Mouse (Mus musculus) testis, adult 2 months (tissue): ENCODE data around the gene Dcbld2. TPM values are rescaled to one million over a fixed set of nuclear protein-coding genes. Genes with fewer than 3 reads are reported as not detected.

Source experiments
- H3K27ac ChIP-seq: fragments of 200-500 bp; 2 replicates; pipeline ENCODE4 v1.5.1; 2012; ENCODE audit warnings: low read depth, low read length; ENCODE audit not compliant: control insufficient read depth, insufficient read depth
- H3K27me3 ChIP-seq: fragments of 200-500 bp; 2 replicates; pipeline ENCODE4 v1.6.1; 2012; ENCODE audit warnings: mild to moderate bottlenecking, low read length, moderate library complexity; ENCODE audit not compliant: control insufficient read depth, insufficient read depth
- H3K36me3 ChIP-seq: fragments of 200-500 bp; 2 replicates; pipeline ENCODE4 v1.6.1; 2012; ENCODE audit warnings: mild to moderate bottlenecking, low read length; ENCODE audit not compliant: control insufficient read depth, insufficient read depth
- H3K4me1 ChIP-seq: fragments of 200-500 bp; 2 replicates; pipeline ENCODE4 v1.6.1; 2012; ENCODE audit warnings: low read length; ENCODE audit not compliant: control insufficient read depth, insufficient read depth
- H3K4me3 ChIP-seq: fragments of 200-500 bp; 2 replicates; pipeline ENCODE4 v1.5.1; 2012; ENCODE audit warnings: low read depth, mild to moderate bottlenecking, low read length, moderate library complexity, mixed read lengths; ENCODE audit not compliant: control insufficient read depth
- CTCF ChIP-seq: fragments of 200-500 bp; IDR thresholded peaks from 2 replicates; pipeline ENCODE4 v1.5.1; 2012; ENCODE audit warnings: low read depth, mild to moderate bottlenecking, inconsistent platforms, low read length, moderate library complexity; ENCODE audit not compliant: control insufficient read depth, insufficient read depth, insufficient replicate concordance
- POLR2A ChIP-seq: fragments of 200-500 bp; IDR thresholded peaks from 2 replicates; pipeline ENCODE4 v1.6.1; 2012; ENCODE audit warnings: low read depth, mild to moderate bottlenecking, inconsistent platforms, low read length, moderate library complexity; ENCODE audit not compliant: control insufficient read depth
- polyA plus RNA-seq: library from polyadenylated mRNA; depleted of rRNA; stranded (reverse); fragments of >200 nt; gene quantifications from 2 replicates; pipeline ENCODE4 v1.2.3, GENCODE M21; 2012

Dcbld2 gene
- polyA plus RNA-seq, 1 experiment = 24.4 TPM

- no peaks in the 10 kb centered on the region for H3K36me3 ChIP-seq
- H3K27ac ChIP-seq = no peak overlapping the region; the same call in 1 of the 2 replicates
- TF ChIP-seq CTCF (no peak), POLR2A (no peak)
- H3K4me1 ChIP-seq = no peaks in the 10 kb centered on the region
- H3K4me3 ChIP-seq = no peak overlapping the region
- no peaks in the 10 kb centered on the region for H3K27me3 ChIP-seq
These were observed 88.5 kb downstream of the Dcbld2 start for GRCm38 (mm10) chr16:58496791-58497190.

- no peaks in the 10 kb centered on the region for H3K27me3 ChIP-seq
- no peak overlapping the region for H3K27ac ChIP-seq
These were observed 89.9 kb downstream of the Dcbld2 start for GRCm38 (mm10) chr16:58497886-58498713.

DNA sequence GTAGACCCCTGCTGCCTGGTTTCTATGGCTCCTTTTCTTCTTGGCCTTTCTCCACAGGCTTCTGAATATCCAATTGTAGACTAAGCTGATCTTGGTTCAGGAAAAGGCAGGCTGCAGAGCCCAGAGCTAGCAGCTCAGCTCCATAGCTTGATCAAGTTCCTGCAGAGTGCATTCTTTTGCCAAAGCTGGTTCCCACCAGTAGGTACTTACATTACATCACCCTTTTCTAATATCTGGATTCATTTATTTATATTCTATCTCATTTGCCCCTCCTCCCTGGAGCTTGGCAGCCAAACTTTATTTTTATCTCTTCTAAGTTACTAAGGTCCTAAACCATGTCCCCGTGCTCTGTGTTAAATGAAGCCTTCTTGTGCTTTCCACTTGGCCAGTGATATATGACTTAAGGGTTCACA lies 90.9 kb downstream of the Dcbld2 start:
- TF ChIP-seq CTCF = no peak
- no peak for TF ChIP-seq POLR2A
- Histone ChIP-seq H3K27ac (no peak overlapping the region), H3K4me1 (no peaks in the 10 kb centered on the region), H3K4me3 (no peak overlapping the region), H3K36me3 (no peaks in the 10 kb centered on the region), H3K27me3 (no peaks in the 10 kb centered on the region)

More at GRCm38 (mm10) chr16:58497886-58498713, 89.9 kb downstream of the Dcbld2 start:
- H3K4me1 ChIP-seq = no peaks in the 10 kb centered on the region
- no peaks in the 10 kb centered on the region for H3K36me3 ChIP-seq
- H3K4me3 ChIP-seq = no peak overlapping the region
- TF ChIP-seq POLR2A = no peak
- no peak for TF ChIP-seq CTCF

DNA sequence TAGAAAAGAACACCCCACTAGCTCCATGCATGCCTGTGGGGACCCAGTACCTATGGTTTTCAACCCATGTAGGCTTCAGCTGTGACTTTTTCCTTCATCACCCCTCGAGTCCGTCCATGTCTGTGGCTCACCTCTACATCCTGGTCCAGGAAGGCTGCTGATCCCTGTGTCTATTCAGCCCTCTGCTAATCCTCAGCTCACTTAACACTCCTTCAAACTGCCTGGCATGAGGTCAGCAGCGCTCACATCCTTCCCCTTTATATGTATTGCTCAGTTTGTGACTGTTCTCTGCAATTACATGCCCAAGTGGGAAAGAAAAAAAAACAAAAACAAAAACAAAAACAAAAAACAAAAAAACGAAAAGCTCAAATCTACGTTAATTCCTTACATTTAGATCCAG lies 91.4 kb downstream of the Dcbld2 start:
- Histone ChIP-seq H3K4me1 (no peaks in the 10 kb centered on the region), H3K4me3 (no peak overlapping the region), H3K27me3 (no peaks in the 10 kb centered on the region), H3K27ac (no peak overlapping the region), H3K36me3 (no peaks in the 10 kb centered on the region)
- no peak for TF ChIP-seq CTCF
- no peak for TF ChIP-seq POLR2A

DNA sequence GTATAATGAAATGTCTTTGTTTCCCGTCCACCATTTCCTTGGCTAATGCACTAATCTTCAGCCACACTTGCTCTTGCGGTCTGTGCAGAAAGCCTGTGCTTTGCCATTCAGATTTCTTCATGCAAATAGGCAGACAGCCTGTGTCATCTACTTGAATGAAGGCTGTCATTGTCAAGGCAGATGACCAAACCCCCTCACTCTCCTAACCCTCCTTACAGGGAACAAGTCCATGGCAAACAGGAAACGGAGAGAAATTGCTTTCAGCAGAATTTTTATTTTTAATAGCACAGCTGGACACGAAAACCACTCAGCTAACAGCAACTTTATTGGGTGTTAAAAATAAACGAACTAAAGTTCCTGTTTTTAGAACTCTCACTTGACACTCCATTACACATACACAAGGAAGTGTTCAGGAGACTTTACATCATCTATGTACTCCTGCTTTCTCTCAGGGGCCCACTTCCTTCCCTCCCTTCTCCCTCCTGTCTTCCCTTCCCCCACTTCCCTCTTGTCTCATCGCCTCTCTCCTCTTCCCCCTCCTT lies 93.6 kb downstream of the Dcbld2 start:
- TF ChIP-seq POLR2A (no peak), CTCF (no peak)
- Histone ChIP-seq H3K4me3 (no peak overlapping the region), H3K27me3 (no peaks in the 10 kb centered on the region), H3K36me3 (no peaks in the 10 kb centered on the region), H3K27ac (0 out of 2 replicates have a peak overlapping the region, but pooled peaks have one; percentile 13), H3K4me1 (no peaks in the 10 kb centered on the region)

- TF ChIP-seq POLR2A = no peak
- TF ChIP-seq CTCF = no peak
- H3K27me3 ChIP-seq = no peaks in the 10 kb centered on the region
- no peaks in the 10 kb centered on the region for H3K36me3 ChIP-seq
- no peak overlapping the region for H3K27ac ChIP-seq
- no peak overlapping the region for H3K4me3 ChIP-seq
- no peaks in the 10 kb centered on the region for H3K4me1 ChIP-seq
These were observed 94.3 kb downstream of the Dcbld2 start for GRCm38 (mm10) chr16:58502566-58502965.

DNA sequence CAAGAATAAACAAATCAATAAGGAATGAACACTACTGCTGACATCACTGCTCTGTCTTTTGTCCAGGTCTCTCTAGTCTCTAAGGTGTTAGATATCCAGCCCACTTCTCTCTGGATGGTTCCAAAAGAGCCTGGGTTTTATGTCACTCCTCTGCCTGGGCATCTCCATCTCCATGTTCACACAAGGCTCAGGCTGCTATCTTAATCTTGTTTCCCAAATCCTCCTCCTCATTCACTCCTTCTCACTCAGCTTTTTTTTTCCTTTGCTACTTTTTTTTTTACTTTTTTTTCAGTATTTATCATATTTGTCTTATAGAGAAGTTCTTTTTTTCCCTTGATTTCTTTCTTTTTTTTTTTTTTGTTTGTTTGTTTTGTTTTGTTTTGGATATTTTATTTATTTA lies 96.7 kb downstream of the Dcbld2 start:
- Histone ChIP-seq H3K4me3 (no peak overlapping the region), H3K4me1 (no peaks in the 10 kb centered on the region), H3K27me3 (no peaks in the 10 kb centered on the region), H3K36me3 (no peaks in the 10 kb centered on the region), H3K27ac (no peak overlapping the region)
- TF ChIP-seq CTCF (no peak), POLR2A (no peak)
